Mouse (Mus musculus) adrenal gland, postnatal 10 days (tissue): ENCODE measurements around the gene Sort1. TPM values are rescaled to one million over a fixed set of nuclear protein-coding genes. Genes with fewer than 3 reads are reported as not detected.
"Not testable (repeated sequence)": the region's sequence is repeated elsewhere in the genome, so short reads cannot be mapped to it uniquely, and the experiment has no call there.

ENCODE experiments used
- DNase-seq: peaks from one replicate; pipeline ENCODE4 v3.0.0; 2021; ENCODE audit warnings: mixed read lengths
- long read RNA-seq, 2 experiments: library from polyadenylated mRNA; stranded (forward); transcript quantifications; one replicate each; pipeline ENCODE4 v2.0.0; 2021
- total RNA-seq, 2 experiments: library from RNA; stranded (reverse); gene quantifications; 2 replicates each; pipeline ENCODE4 v1.2.3; 2021

Sort1 gene
- 10 to 100 TPM; 46.1 to 48.8 TPM for total RNA-seq
- long read RNA-seq, experiment 1, full-length matches to known transcripts, result 7 of 21 reads
- long read RNA-seq, experiment 1, partial matches to known transcripts, result 3 of 21 reads
- long read RNA-seq, experiment 1, other reads (novel, unspliced or antisense), result 11 of 21 reads
- long read RNA-seq, experiment 2, full-length matches to known transcripts, result 2 of 13 reads
- long read RNA-seq, experiment 2, partial matches to known transcripts, result 2 of 13 reads
- long read RNA-seq, experiment 2, other reads (novel, unspliced or antisense), result 9 of 13 reads

DNA sequence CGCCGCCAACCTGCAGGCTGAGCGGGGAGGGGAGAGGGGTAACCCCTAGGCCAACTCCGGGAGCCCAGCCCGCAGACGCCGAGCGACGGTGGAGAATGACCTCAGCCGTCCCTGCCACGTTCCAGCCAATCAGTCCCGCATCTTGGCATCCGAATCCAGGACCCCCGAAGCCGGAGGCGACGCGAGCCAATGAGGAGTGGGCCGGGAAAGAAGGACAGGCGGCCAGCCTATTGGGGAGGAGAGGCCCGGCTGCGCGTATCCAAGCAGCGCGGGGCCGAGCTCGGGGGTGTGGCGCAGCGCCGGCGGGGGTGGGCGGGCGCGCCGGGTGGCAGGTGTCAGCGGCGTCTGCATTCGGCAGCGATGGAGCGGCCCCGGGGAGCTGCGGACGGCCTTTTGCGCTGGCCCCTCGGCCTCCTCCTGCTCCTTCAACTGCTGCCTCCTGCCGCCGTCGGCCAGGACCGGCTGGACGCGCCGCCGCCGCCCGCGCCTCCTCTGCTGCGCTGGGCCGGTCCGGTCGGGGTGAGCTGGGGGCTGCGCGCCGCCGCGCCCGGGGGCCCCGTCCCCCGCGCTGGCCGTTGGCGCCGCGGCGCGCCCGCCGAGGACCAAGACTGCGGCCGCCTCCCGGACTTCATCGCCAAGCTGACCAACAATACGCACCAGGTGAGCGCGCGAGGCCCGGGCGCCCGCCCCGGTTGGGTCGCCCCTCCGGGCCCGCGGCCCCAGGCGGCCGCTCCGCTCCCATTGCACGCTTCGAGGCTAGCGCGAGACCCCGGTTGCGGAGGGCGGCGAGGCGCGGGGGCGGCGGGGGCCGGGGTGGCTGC is at the start of gene Sort1:
TSS of gene Sort1 (plus strand) at position 302 of the 821 bp plus-strand sequence.
- DNase-seq, result peak; percentile 92

DNA sequence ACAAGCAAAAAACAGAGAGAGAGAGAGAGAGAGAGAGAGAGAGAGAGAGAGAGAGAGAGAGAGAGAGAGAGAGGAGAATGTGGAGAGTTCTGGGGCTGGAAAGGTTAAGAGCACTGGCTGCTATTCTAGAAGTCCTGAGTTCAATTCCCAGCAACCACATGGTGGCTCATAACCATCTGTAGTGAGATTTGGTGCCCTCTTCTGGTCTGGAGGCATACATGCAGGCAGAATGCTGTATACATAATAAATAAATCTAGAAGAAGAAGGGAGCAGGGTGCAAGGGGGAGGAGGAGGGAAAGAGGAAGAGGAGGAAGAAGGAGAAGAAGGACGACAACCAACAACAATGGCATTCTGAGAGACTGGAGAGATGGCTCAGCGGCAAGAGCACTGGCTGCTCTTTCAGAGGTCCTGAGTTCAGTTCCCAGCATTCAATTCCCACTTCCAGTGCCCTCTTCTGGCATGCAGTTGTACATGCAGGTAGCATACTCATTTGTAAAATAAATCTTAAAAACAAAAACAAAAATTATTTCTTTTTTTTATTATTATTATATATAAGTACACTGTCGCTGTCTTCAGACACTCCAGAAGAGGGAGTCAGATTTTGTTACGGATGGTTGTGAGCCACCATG is 46.3 kb upstream of the Sort1 start:
- DNase-seq, result not testable (repeated sequence)

GRCm38 (mm10) chr3:108241243-108241839 is 42.5 kb upstream of the Sort1 start:
- DNase-seq, result no peak

- no peak for DNase-seq
These were observed 37.0 kb upstream of the Sort1 start for GRCm38 (mm10) chr3:108246857-108247256.

- peak; percentile 96 for DNase-seq
These were observed 26.9 kb upstream of the Sort1 start, which contains the start of gene Psma5 for GRCm38 (mm10) chr3:108256719-108257637. Gene Psma5, plus strand, starts transcription at chr3:108256926.

- DNase-seq, result no peak
These were observed 25.9 kb upstream of the Sort1 start for GRCm38 (mm10) chr3:108257831-108258500.

DNA sequence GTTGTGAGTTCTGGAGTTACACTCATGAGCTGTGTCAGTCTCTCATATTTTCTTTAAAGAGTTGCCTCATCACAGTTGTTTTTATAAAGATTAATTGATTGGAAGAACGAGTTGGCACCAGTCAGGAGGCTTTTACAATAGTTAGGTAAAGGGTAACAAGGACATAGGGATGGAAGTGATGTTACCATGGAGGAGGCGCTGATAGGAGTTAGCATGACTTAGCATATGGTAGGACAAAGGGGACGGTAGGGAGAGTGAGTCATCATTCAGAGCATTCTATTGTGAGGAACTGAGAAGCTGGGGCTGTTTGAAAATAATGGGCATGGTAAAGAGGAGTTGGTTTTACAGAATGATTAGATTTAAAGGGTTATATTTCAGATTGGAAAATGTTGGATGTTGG is 24.6 kb upstream of the Sort1 start:
- DNase-seq, result no peak

- not testable (repeated sequence) for DNase-seq
These were observed 4.4 kb upstream of the Sort1 start for GRCm38 (mm10) chr3:108279495-108279894.

DNA sequence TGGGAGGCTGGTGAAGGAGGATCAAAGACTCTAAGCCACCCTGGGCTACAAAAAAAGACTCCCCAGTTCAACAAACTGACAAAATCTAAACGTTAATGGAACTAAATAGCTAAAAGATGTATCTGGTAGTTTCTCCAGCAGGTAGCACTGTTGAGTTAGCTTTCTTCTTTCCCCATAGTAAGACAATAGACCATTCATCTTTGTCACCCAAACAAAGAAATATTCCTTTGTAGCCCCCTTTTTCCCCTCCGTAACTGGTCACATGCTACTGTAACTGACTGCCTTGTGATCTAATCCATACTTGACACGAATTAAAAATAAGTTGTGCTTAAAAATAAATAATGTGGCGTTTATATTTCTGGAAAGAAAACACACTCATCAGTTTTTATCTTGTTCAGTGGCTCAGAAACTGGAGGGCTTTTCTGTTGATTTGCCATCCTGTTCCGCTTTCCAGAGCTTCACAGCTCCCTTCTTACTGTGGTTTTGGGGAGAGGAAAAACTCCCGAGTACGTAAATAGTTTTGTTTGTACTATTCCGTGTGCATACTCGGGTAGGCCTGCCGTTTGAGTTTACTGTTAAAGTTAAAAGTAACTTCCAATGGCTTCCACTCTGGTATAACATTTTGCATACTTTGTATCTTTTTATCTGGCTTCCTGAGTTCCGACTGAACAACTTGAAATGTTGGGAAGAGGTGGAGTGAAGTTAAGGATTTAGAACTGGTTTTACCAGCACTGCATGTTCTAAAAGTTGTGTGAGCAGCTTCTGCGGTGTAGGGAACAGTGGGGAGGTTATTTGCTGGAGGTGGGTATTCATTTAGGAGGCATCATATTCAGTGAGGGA is 1.3 kb upstream of the Sort1 start:
- DNase-seq, result no peak

- DNase-seq, result no peak
These were observed 681 bp upstream of the Sort1 start for GRCm38 (mm10) chr3:108283241-108283561.

DNA sequence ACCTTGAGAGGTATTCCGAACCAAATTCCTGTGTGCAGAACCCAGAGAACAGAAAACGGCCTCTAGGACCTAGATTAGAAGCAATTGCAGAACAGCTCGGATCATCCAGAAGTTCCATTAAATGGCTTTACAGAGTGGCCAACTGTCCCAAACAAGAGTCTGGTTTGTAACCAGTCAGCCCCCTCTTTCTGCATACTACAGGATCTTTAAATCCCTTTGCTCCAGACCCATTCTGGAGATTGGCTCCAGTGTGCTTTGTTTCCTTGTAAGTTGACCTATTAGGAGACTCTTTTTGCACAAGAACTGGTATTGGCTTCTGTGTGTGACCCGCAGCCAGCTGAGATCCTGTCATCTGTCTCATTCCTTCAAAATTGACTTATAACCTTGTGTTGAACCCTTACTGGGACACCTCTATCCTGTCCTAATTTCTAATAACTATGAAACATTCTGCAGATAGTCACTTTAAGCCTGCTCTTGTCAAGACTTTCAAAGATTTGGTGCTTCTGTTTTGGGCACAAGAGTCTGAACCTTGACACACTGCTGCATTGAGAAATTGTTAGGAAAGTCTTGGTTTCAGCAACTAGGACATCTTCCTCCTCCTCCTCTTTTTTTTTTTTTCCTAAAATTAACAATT is 1.3 kb downstream of the Sort1 start:
- DNase-seq, result no peak

GRCm38 (mm10) chr3:108286671-108287439 is 3.0 kb downstream of the Sort1 start:
- DNase-seq, result no peak

GRCm38 (mm10) chr3:108287811-108288805 is 4.2 kb downstream of the Sort1 start:
- DNase-seq, result no peak

GRCm38 (mm10) chr3:108289311-108290130 is 5.6 kb downstream of the Sort1 start:
- DNase-seq, result no peak

GRCm38 (mm10) chr3:108291036-108291799 is 7.3 kb downstream of the Sort1 start:
- DNase-seq, result no peak

- DNase-seq, result no peak
These were observed 10.5 kb downstream of the Sort1 start for GRCm38 (mm10) chr3:108294398-108294797.
